Comparison of ENCODE assay signal across 26 mouse cellular contexts in the genomic region with DNA sequence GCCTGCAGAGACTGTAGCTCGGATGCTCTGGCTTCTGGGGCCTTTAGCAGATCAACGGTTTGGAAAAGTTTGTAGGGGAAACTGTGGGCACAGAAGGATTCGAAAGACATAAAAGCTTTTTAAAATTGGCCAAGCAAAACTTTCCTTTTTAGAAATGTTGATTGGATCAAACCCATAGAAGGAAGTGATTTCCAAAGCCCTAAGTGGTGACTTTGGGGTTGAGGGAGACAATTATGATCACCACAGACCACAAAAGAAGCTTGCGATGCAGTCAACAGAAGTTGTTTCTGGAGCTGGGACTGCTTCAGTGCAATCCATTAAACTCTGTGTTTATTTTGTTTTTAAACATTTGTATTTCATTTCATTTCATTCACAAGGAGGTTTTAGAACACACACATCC.
"Had no signal": no experiment of that assay in that cellular context is flagged by ENCODE, and none has a peak within 500 bp of the region (broad histone marks: within the 10 kb centered on the region; RNA-seq: fewer than 3 reads in every experiment).

No protein-coding gene starts in this region.

- H3K4me2 ChIP-seq: heart, embryonic 11.5 days; heart, embryonic 13.5 days; heart, embryonic 15.5 days; hindbrain, embryonic 13.5 days; hindbrain, embryonic 15.5 days; kidney, embryonic 15.5 days; limb, embryonic 13.5 days; limb, embryonic 15.5 days; liver, embryonic 12.5 days had no signal

- ATAC-seq: hindbrain, postnatal 0 days; intestine, embryonic 16.5 days; liver, embryonic 12.5 days had no signal

- H3K4me1 ChIP-seq: heart, embryonic 13.5 days; heart, embryonic 15.5 days; hindbrain, embryonic 13.5 days; hindbrain, embryonic 15.5 days; kidney, embryonic 15.5 days; limb, embryonic 13.5 days; limb, embryonic 15.5 days; liver, embryonic 12.5 days had no signal

- H3K9me3 ChIP-seq: heart, embryonic 15.5 days; hindbrain, embryonic 13.5 days; hindbrain, embryonic 15.5 days; kidney, embryonic 15.5 days; limb, embryonic 13.5 days; limb, embryonic 15.5 days; liver, embryonic 12.5 days had no signal

- H3K27ac ChIP-seq: heart, embryonic 13.5 days; heart, embryonic 15.5 days; hindbrain, embryonic 13.5 days; hindbrain, embryonic 15.5 days; hindbrain, postnatal 0 days; kidney, embryonic 15.5 days; kidney, postnatal 0 days; limb, embryonic 13.5 days; limb, embryonic 15.5 days; liver, embryonic 12.5 days; liver, embryonic 14.5 days had no signal

- H3K36me3 ChIP-seq: heart, embryonic 13.5 days; heart, embryonic 15.5 days; hindbrain, embryonic 13.5 days; hindbrain, embryonic 15.5 days; kidney, embryonic 15.5 days; limb, embryonic 13.5 days; limb, embryonic 15.5 days; liver, embryonic 12.5 days had no signal

- H3K4me3 ChIP-seq: heart, embryonic 13.5 days; heart, embryonic 15.5 days; hindbrain, embryonic 13.5 days; hindbrain, embryonic 15.5 days; kidney, embryonic 15.5 days; limb, embryonic 13.5 days; limb, embryonic 15.5 days; liver, embryonic 12.5 days had no signal

- H3K27me3 ChIP-seq: heart, embryonic 13.5 days; heart, embryonic 15.5 days; hindbrain, embryonic 13.5 days; hindbrain, embryonic 15.5 days; kidney, embryonic 15.5 days; limb, embryonic 13.5 days; limb, embryonic 15.5 days; liver, embryonic 12.5 days had no signal

- DNase-seq: gastrocnemius, postnatal 14 days; gastrocnemius, postnatal 36 days; heart, adult 18-20 months; heart, postnatal 14 days; heart, postnatal 36 days; kidney, adult 11 months; kidney, adult 2 months; kidney, adult 9 months; kidney, postnatal 14 days; kidney, postnatal 36 days; layer of hippocampus, adult 9-11 months; layer of hippocampus, postnatal 36 days; left cerebral cortex, postnatal 4 days had no signal

- H3K9ac ChIP-seq: heart, embryonic 13.5 days; heart, embryonic 15.5 days; hindbrain, embryonic 13.5 days; hindbrain, embryonic 15.5 days; kidney, embryonic 15.5 days; limb, embryonic 13.5 days; limb, embryonic 15.5 days; liver, embryonic 12.5 days; liver, embryonic 14.5 days had no signal
